8 mouse cellular contexts compared by ENCODE assay signal in the genomic region with DNA sequence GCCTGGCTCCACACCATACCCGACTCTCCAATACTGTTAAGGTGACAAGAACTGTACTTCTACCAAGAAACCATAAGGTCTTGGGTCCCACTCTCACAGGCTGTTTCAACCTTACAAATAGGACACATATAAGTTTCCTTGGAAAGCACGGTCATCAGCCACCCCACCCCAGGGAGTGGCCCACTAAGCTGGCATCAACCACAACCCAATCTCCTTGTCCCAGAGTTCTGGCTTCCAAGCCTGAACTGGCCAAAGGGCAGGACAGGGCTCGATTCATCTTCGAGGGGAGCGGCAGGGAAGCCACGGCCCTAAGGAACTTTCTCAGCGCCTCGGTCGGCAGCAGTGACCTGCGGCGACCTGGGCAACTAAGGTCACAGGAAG. TPM values are rescaled to one million over a fixed set of nuclear protein-coding genes. Genes with fewer than 3 reads are reported as not detected.
DNase-seq lines count a peak whose midpoint lies in the region; ATAC-seq and TF ChIP-seq lines count a peak whose summit lies in the region.

No protein-coding gene starts in this region.

- no peak for TF ChIP-seq CTCF in layer of hippocampus, adult 2 months (conservative IDR thresholded peaks at IDR 0.05)

- no peak for DNase-seq in layer of hippocampus, adult 2 months (ENCODE audit: low spot score in 2 of 2)
- no peak for DNase-seq in layer of hippocampus, adult 8-10 months (ENCODE audit: low spot score in 2 of 2)
- peak; percentile 7 for DNase-seq in brain, adult 2 months (ENCODE audit: low read depth, low spot score)
- no peak for DNase-seq in gastrocnemius, postnatal 14 days
- no peak for DNase-seq in right cerebral cortex, postnatal 10 days (ENCODE audit: low spot score in 2 of 2)
- no peak for DNase-seq in frontal cortex, postnatal 14 days (ENCODE audit: low spot score in 2 of 2)

- peak overlapping the region; percentile 94 for H3K4me3 ChIP-seq in layer of hippocampus, adult 2 months
- H3K4me3 ChIP-seq in forebrain, embryonic 16.5 days (replicated peaks; ENCODE audit: low read length): peak overlapping the region; percentile 80
- peak overlapping the region; percentile 95 for H3K4me3 ChIP-seq in liver, embryonic 16.5 days (ENCODE audit: low read depth, low read length)

- peak overlapping the region; percentile 91 for H3K27ac ChIP-seq in layer of hippocampus, adult 2 months
- H3K27ac ChIP-seq in forebrain, embryonic 16.5 days (ENCODE audit: low read length): no peak overlapping the region; the same call in 1 of the 2 replicates
- H3K27ac ChIP-seq in liver, embryonic 16.5 days (ENCODE audit: low read length): peak overlapping the region; percentile 53; the same call in 1 of the 2 replicates

- no peak for ATAC-seq in forebrain, embryonic 16.5 days
- peak; percentile 31 for ATAC-seq in liver, embryonic 16.5 days (ENCODE audit: low read depth)

- H3K9me3 ChIP-seq in forebrain, embryonic 16.5 days (ENCODE audit: control insufficient read depth, low read length): no peaks in the 10 kb centered on the region
- H3K9me3 ChIP-seq in liver, embryonic 16.5 days (replicated peaks; ENCODE audit: control insufficient read depth, low read length): no peaks in the 10 kb centered on the region

- H3K27me3 ChIP-seq in forebrain, embryonic 16.5 days (replicated peaks; ENCODE audit: control insufficient read depth, insufficient read depth, low read length): no peaks in the 10 kb centered on the region
- H3K27me3 ChIP-seq in liver, embryonic 16.5 days (ENCODE audit: control insufficient read depth, insufficient read depth, low read depth, low read length): no peaks in the 10 kb centered on the region

- intact Hi-C loops in gastrocnemius, postnatal 14 days (cut with DNase I; ENCODE audit: low total_unique reads): no loop called here

- peak overlapping the region; percentile 90 for H3K9ac ChIP-seq in forebrain, embryonic 16.5 days (replicated peaks; ENCODE audit: low read depth, low read length)
- peak overlapping the region; percentile 87 for H3K9ac ChIP-seq in liver, embryonic 16.5 days (ENCODE audit: low read depth, low read length)

- WGBS in forebrain, embryonic 16.5 days: 5% methylated on average over 11 of the region's 11 CpGs
- WGBS in liver, embryonic 16.5 days (ENCODE audit: insufficient replicate concordance): 3% methylated on average over 11 of the region's 11 CpGs

- peaks cover 4% of the 10 kb centered on the region; the same call in 1 of the 2 replicates for H3K36me3 ChIP-seq in forebrain, embryonic 16.5 days (ENCODE audit: control insufficient read depth, insufficient read depth)
- no peaks in the 10 kb centered on the region for H3K36me3 ChIP-seq in liver, embryonic 16.5 days (ENCODE audit: control insufficient read depth, insufficient read depth)

- H3K4me1 ChIP-seq in forebrain, embryonic 16.5 days (replicated peaks; ENCODE audit: control insufficient read depth, insufficient read depth, low read length): peaks cover 16% of the 10 kb centered on the region
- H3K4me1 ChIP-seq in liver, embryonic 16.5 days (ENCODE audit: control insufficient read depth, low read depth, low read length): peaks cover 15% of the 10 kb centered on the region

- H3K4me2 ChIP-seq in forebrain, embryonic 16.5 days (ENCODE audit: low read length): peak overlapping the region; percentile 77
- peak overlapping the region; percentile 82 for H3K4me2 ChIP-seq in liver, embryonic 16.5 days (ENCODE audit: low read depth, low read length)

RNA-seq across cellular contexts. Expression of gene Letm1, which starts 0.7 kb away (rescaled TPM):
- total RNA-seq in layer of hippocampus, adult 2 months (2021): 100 to 1,000 TPM in 1 of 2 experiments, 10 to 100 TPM in 1; 99.8 to 108 TPM
- total RNA-seq in layer of hippocampus, adult 8-10 months (2022): 100 to 1,000 TPM in 1 of 4 experiments, 10 to 100 TPM in 3; 86.6 to 101 (median 92.9) TPM
- 66.9 and 68.1 TPM in 2 replicates for polyA plus RNA-seq in forebrain, embryonic 16.5 days (2015; fragmentation: Nextera tagmentation; extraction: Ambion mirVana)
- 12.9 and 14.7 TPM in 2 replicates for polyA plus RNA-seq in liver, embryonic 16.5 days (2015; fragmentation: Nextera tagmentation; extraction: Ambion mirVana)
- 10 to 100 TPM; 79.0 to 88.6 TPM for total RNA-seq in gastrocnemius, postnatal 14 days (2021)

RNA-seq across cellular contexts. Expression of gene Nsd2, which starts 38.6 kb away (rescaled TPM):
- 100 to 1,000 TPM; 123 to 133 TPM for total RNA-seq in layer of hippocampus, adult 2 months (2021)
- total RNA-seq in layer of hippocampus, adult 8-10 months (2022): 100 to 1,000 TPM; 106 to 126 (median 115) TPM
- 89.8 and 92.6 TPM in 2 replicates for polyA plus RNA-seq in forebrain, embryonic 16.5 days (2015; fragmentation: Nextera tagmentation; extraction: Ambion mirVana)
- polyA plus RNA-seq in liver, embryonic 16.5 days (2015; fragmentation: Nextera tagmentation; extraction: Ambion mirVana): 17.1 and 20.2 TPM in 2 replicates
- total RNA-seq in gastrocnemius, postnatal 14 days (2021): 10 to 100 TPM; 16.2 to 18.3 TPM

Comparison
In these comparisons a context has a peak if more than half of its experiments do, and no peak if none do; other contexts are left out.
1. RNA of gene Nsd2, which starts 38.6 kb away (total RNA-seq): 123 to 133 TPM in layer of hippocampus, adult 2 months and 106 to 126 TPM in layer of hippocampus, adult 8-10 months; 16.2 to 18.3 TPM in gastrocnemius, postnatal 14 days; every median in the first group is over 4 times any median in the second.
2. Peak in every context shown above with its lines, with median percentiles within 50 percentile points of each other: H3K4me3 ChIP-seq.